Mouse (Mus musculus): Measurements from ENCODE around the gene 5730409E04Rik. TPM values are rescaled to one million over a fixed set of nuclear protein-coding genes. Genes with fewer than 3 reads are reported as not detected.
A peak's percentile ranks its signal among the peaks of the same experiment; 100 is the strongest.

5730409E04Rik gene
- polyA plus RNA-seq, 1 experiment from 2014 or later: 16.7 TPM

DNA sequence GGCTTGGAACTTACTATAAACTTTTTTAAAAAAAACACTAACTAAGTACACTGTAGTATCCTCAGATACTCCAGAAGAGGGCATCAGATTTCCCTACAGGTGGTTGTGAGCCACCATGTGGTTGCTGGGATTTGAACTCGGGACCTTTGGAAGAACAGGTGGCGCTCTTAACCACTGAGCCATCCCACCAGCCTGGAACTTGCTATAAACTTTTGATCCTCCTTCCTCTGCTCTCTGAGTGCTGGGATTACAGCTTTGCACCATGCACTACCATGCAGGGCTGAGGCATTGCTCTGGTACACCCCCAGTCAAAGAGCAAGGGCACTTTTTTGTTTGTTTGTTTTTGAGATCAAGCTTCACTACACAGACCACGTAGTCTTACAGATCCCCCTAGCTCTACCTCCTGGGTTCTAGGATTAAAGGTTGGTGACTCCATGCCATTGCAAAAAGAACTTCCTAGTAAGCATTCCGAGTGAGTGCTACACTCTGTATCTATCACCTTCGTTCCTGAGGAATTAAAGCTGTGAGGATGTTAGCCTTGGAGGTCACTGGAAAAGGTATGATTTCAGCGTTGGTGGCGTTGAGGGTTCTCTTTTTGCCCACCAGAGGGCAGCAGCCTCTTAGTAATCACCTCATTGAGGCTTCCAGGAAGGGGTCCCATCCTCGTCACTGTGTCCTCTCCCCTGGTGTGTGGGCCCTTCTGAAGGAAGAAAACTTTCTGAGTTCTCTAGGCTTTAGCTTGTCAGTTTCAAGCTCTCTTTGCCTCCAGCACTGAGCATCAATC is 9.5 kb upstream of the 5730409E04Rik start:
- Histone ChIP-seq H3K4me1 (ENCODE audit: control insufficient read depth, insufficient read depth, low read length) (peaks cover 10% of the 10 kb centered on the region), H3K9ac (ENCODE audit: low read depth, low read length) (no peak overlapping the region), H3K36me3 (ENCODE audit: control insufficient read depth, insufficient read depth, low read length) (no peaks in the 10 kb centered on the region), H3K9me3 (replicated peaks; ENCODE audit: control insufficient read depth, low read length, poor library complexity, severe bottlenecking) (no peaks in the 10 kb centered on the region), H3K4me3 (ENCODE audit: low read depth, low read length) (no peak overlapping the region), H3K4me2 (ENCODE audit: low read length) (no peak overlapping the region), H3K27me3 (ENCODE audit: control insufficient read depth, insufficient read depth, low read depth, low read length) (peaks cover 13% of the 10 kb centered on the region), H3K27ac (ENCODE audit: low read length) (no peak overlapping the region)
- ATAC-seq: peak; percentile 60; the same call in 1 of the 2 replicates
- WGBS: 35% methylated on average over 8 of the region's 8 CpGs

GRCm38 (mm10) chr4:126601597-126602444 is 7.8 kb upstream of the 5730409E04Rik start:
- no peaks in the 10 kb centered on the region for H3K36me3 ChIP-seq (ENCODE audit: control insufficient read depth, insufficient read depth, low read length)
- H3K4me1 ChIP-seq (ENCODE audit: control insufficient read depth, insufficient read depth, low read length): peaks cover 10% of the 10 kb centered on the region
- H3K4me2 ChIP-seq (ENCODE audit: low read length): peak overlapping the region; percentile 44
- WGBS: 21% methylated on average over 19 of the region's 22 CpGs
- no peaks in the 10 kb centered on the region for H3K9me3 ChIP-seq (replicated peaks; ENCODE audit: control insufficient read depth, low read length, poor library complexity, severe bottlenecking)
- peak overlapping the region; percentile 4 for H3K4me3 ChIP-seq (ENCODE audit: low read depth, low read length)
- H3K9ac ChIP-seq (ENCODE audit: low read depth, low read length): 0 out of 2 replicates have a peak overlapping the region, but pooled peaks have one; percentile 21
- peak; percentile 86 for ATAC-seq
- H3K27me3 ChIP-seq (ENCODE audit: control insufficient read depth, insufficient read depth, low read depth, low read length): peaks cover 24% of the 10 kb centered on the region
- no peak overlapping the region for H3K27ac ChIP-seq (ENCODE audit: low read length)

DNA sequence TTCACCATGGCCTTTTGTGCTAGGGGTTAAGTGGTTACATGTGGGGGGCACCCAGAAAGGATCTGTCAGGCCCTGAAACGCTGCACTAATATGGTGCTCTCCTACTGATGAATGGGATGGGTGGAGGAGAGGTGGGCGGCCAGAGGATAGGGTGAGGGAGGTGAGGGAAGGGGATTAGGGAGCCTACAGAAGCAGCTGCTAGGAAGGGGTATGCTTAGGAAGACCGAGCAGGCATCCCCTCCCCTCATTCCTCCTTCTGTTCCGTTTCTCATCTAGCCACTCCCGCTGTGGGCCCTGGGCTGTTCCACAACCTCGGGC is 7.2 kb upstream of the 5730409E04Rik start:
- peak; percentile 57; the same call in 1 of the 2 replicates for ATAC-seq
- Histone ChIP-seq H3K4me3 (ENCODE audit: low read depth, low read length) (peak overlapping the region; percentile 4), H3K4me2 (ENCODE audit: low read length) (peak overlapping the region; percentile 44), H3K4me1 (ENCODE audit: control insufficient read depth, insufficient read depth, low read length) (peaks cover 10% of the 10 kb centered on the region), H3K9ac (ENCODE audit: low read depth, low read length) (0 out of 2 replicates have a peak overlapping the region, but pooled peaks have one; percentile 21), H3K36me3 (ENCODE audit: control insufficient read depth, insufficient read depth, low read length) (no peaks in the 10 kb centered on the region), H3K27ac (ENCODE audit: low read length) (no peak overlapping the region), H3K9me3 (replicated peaks; ENCODE audit: control insufficient read depth, low read length, poor library complexity, severe bottlenecking) (no peaks in the 10 kb centered on the region), H3K27me3 (ENCODE audit: control insufficient read depth, insufficient read depth, low read depth, low read length) (peaks cover 24% of the 10 kb centered on the region)
- WGBS: 0% methylated on average over 6 of the region's 6 CpGs

- Histone ChIP-seq H3K27me3 (ENCODE audit: control insufficient read depth, insufficient read depth, low read depth, low read length) (peaks cover 28% of the 10 kb centered on the region), H3K36me3 (ENCODE audit: control insufficient read depth, insufficient read depth, low read length) (no peaks in the 10 kb centered on the region), H3K9ac (ENCODE audit: low read depth, low read length) (no peak overlapping the region), H3K4me1 (ENCODE audit: control insufficient read depth, insufficient read depth, low read length) (peaks cover 10% of the 10 kb centered on the region), H3K9me3 (replicated peaks; ENCODE audit: control insufficient read depth, low read length, poor library complexity, severe bottlenecking) (no peaks in the 10 kb centered on the region), H3K4me2 (ENCODE audit: low read length) (no peak overlapping the region), H3K27ac (ENCODE audit: low read length) (no peak overlapping the region), H3K4me3 (ENCODE audit: low read depth, low read length) (no peak overlapping the region)
- ATAC-seq: no peak
- WGBS: 95% methylated on average over 2 of the region's 2 CpGs
Observed at GRCm38 (mm10) chr4:126604141-126604540, 5.5 kb upstream of the 5730409E04Rik start.

DNA sequence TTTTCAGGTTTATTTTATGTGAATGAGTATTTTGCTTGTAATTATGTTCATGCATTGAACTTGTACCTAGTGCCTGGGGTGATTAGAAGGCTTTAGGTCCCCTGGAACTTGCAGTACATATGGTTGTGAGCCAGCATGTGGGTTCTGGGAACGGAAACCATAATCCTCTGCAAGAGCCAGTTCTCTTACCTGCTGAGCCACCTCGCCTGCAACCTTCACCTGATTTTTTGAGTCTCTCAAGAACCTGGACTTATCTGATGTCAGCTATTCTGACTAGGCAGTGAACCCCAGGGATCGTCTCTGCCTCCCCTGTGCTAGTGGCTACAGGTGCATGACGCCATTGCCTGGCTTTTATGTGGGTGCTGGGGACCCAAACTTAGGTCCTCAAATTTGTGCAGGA is 3.9 kb upstream of the 5730409E04Rik start:
- H3K9me3 ChIP-seq (replicated peaks; ENCODE audit: control insufficient read depth, low read length, poor library complexity, severe bottlenecking): no peaks in the 10 kb centered on the region
- H3K9ac ChIP-seq (ENCODE audit: low read depth, low read length): no peak overlapping the region
- no peak overlapping the region for H3K4me2 ChIP-seq (ENCODE audit: low read length)
- no peaks in the 10 kb centered on the region for H3K36me3 ChIP-seq (ENCODE audit: control insufficient read depth, insufficient read depth, low read length)
- H3K4me1 ChIP-seq (ENCODE audit: control insufficient read depth, insufficient read depth, low read length): peaks cover 14% of the 10 kb centered on the region
- WGBS: 84% methylated on average over 4 of the region's 4 CpGs
- no peak overlapping the region for H3K27ac ChIP-seq (ENCODE audit: low read length)
- no peak overlapping the region for H3K4me3 ChIP-seq (ENCODE audit: low read depth, low read length)
- peaks cover 28% of the 10 kb centered on the region for H3K27me3 ChIP-seq (ENCODE audit: control insufficient read depth, insufficient read depth, low read depth, low read length)
- no peak for ATAC-seq

DNA sequence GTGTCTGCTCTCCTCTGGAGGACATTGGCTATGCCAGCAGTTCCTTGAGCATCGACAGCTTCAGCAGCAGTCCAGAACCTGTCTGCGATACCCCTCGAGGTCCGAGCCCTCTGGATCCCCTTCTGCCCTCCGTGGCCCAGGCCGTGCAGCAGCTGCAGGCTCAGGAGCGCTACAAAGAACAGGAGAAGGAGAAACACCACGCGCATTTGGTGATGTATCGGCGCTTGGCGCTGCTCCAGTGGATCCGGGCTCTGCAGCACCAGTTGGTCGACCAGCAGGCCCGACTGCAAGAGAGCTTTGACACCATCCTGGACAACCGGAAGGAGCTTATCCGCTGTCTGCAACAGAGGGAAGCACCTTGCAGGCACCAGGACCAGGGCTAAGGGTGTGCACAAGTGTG is 2.4 kb downstream of the 5730409E04Rik start:
- H3K4me3 ChIP-seq (ENCODE audit: low read depth, low read length): no peak overlapping the region
- peaks cover 5% of the 10 kb centered on the region; the same call in 1 of the 2 replicates for H3K4me1 ChIP-seq (ENCODE audit: control insufficient read depth, insufficient read depth, low read length)
- WGBS: 91% methylated on average over 17 of the region's 17 CpGs
- no peaks in the 10 kb centered on the region for H3K9me3 ChIP-seq (replicated peaks; ENCODE audit: control insufficient read depth, low read length, poor library complexity, severe bottlenecking)
- H3K27me3 ChIP-seq (ENCODE audit: control insufficient read depth, insufficient read depth, low read depth, low read length): peaks cover 32% of the 10 kb centered on the region
- no peak overlapping the region for H3K27ac ChIP-seq (ENCODE audit: low read length)
- no peak for ATAC-seq
- no peaks in the 10 kb centered on the region; the same call in 1 of the 2 replicates for H3K36me3 ChIP-seq (ENCODE audit: control insufficient read depth, insufficient read depth, low read length)
- no peak overlapping the region for H3K9ac ChIP-seq (ENCODE audit: low read depth, low read length)
- H3K4me2 ChIP-seq (ENCODE audit: low read length): no peak overlapping the region

- H3K36me3 ChIP-seq (ENCODE audit: control insufficient read depth, insufficient read depth, low read length): no peaks in the 10 kb centered on the region; the same call in 1 of the 2 replicates
- H3K27ac ChIP-seq (ENCODE audit: low read length): no peak overlapping the region
- H3K4me3 ChIP-seq (ENCODE audit: low read depth, low read length): no peak overlapping the region
- no peak overlapping the region for H3K9ac ChIP-seq (ENCODE audit: low read depth, low read length)
- ATAC-seq: no peak
- WGBS: 91% methylated on average over 4 of the region's 4 CpGs
- no peak overlapping the region for H3K4me2 ChIP-seq (ENCODE audit: low read length)
- H3K27me3 ChIP-seq (ENCODE audit: control insufficient read depth, insufficient read depth, low read depth, low read length): peaks cover 34% of the 10 kb centered on the region
- H3K4me1 ChIP-seq (ENCODE audit: control insufficient read depth, insufficient read depth, low read length): peaks cover 4% of the 10 kb centered on the region; the same call in 1 of the 2 replicates
- H3K9me3 ChIP-seq (replicated peaks; ENCODE audit: control insufficient read depth, low read length, poor library complexity, severe bottlenecking): no peaks in the 10 kb centered on the region
Observed at GRCm38 (mm10) chr4:126616312-126616711, 6.7 kb downstream of the 5730409E04Rik start.

- 1% methylated on average over 33 of the region's 33 CpGs for WGBS
- peaks cover 2% of the 10 kb centered on the region; the same call in 1 of the 2 replicates for H3K4me1 ChIP-seq (ENCODE audit: control insufficient read depth, insufficient read depth, low read length)
- H3K4me2 ChIP-seq (ENCODE audit: low read length): peak overlapping the region; percentile 50
- H3K27me3 ChIP-seq (ENCODE audit: control insufficient read depth, insufficient read depth, low read depth, low read length): peaks cover 22% of the 10 kb centered on the region
- H3K9me3 ChIP-seq (replicated peaks; ENCODE audit: control insufficient read depth, low read length, poor library complexity, severe bottlenecking): no peaks in the 10 kb centered on the region
- H3K27ac ChIP-seq (ENCODE audit: low read length): no peak overlapping the region
- no peaks in the 10 kb centered on the region for H3K36me3 ChIP-seq (ENCODE audit: control insufficient read depth, insufficient read depth, low read length)
- peak; percentile 48; the same call in 1 of the 2 replicates for ATAC-seq
- H3K9ac ChIP-seq (ENCODE audit: low read depth, low read length): peak overlapping the region; percentile 52
- peak overlapping the region; percentile 28 for H3K4me3 ChIP-seq (ENCODE audit: low read depth, low read length)
Observed at GRCm38 (mm10) chr4:126619691-126620330, 10.2 kb downstream of the 5730409E04Rik start.

Data from midbrain, embryonic 16.5 days (tissue).